Mouse (Mus musculus) heart, postnatal 36 days (tissue): ENCODE data around the gene Odf3l1. TPM values are rescaled to one million over a fixed set of nuclear protein-coding genes. Genes with fewer than 3 reads are reported as not detected.

Experiments used
- DNase-seq, 2 experiments: peaks; one replicate each; pipeline ENCODE4 v3.0.0; 2021 to 2022
- intact Hi-C: fragments of 180-260 bp; cut with DNase I; formaldehyde crosslinking; loops from one replicate; pipeline ENCODE4 v1.15.1; 2025
- total RNA-seq, 2 experiments: library from RNA; stranded (reverse); gene quantifications; 2 replicates each; pipeline ENCODE4 v1.2.3; 2021

Odf3l1 gene
- total RNA-seq, 2 experiments from 2014 or later, result not detected

DNA sequence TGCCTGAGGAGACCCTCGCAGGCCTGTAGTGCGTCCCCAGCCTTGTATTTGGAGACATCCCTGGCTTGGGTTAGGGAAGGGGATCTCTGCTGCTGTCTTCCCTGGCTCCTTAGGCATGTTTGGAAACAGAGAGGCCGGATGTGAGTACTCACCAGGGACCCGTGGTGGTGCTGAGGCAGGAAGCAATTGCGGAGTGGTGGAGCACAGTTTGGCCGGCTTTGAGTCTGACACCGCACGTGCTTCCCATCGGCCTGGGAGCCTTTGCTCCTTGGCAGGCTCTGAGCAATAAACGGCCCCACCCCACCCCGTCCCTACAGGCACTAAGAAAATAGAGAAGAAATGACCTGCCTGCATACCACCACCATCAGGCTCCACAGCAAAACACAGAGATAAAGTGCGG, 18.3 kb upstream of the Odf3l1 start:
- DNase-seq, result peak; percentile 54 to 63
- intact Hi-C loops, result no loop called here

DNA sequence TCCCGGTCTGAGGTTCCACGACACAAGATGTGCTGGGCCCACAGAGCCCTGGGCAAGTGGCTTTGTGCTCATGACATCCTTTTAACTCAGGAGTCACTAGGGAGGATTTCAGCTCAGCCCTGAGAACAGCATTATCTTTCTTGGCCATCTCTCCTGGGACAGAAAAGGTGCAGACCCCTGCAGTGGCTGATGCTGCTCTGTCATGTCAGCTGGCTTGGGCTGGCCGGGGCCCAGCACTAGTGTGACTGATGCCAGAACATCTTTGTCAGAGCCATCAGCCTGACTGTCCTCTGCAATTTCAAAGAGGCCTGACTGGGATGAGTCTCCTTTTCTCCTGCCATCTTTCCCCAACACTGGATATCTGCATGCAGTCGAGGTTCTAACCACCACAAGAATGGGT, 17.8 kb upstream of the Odf3l1 start:
- no peak for DNase-seq
- intact Hi-C loops, result no loop called here

DNA sequence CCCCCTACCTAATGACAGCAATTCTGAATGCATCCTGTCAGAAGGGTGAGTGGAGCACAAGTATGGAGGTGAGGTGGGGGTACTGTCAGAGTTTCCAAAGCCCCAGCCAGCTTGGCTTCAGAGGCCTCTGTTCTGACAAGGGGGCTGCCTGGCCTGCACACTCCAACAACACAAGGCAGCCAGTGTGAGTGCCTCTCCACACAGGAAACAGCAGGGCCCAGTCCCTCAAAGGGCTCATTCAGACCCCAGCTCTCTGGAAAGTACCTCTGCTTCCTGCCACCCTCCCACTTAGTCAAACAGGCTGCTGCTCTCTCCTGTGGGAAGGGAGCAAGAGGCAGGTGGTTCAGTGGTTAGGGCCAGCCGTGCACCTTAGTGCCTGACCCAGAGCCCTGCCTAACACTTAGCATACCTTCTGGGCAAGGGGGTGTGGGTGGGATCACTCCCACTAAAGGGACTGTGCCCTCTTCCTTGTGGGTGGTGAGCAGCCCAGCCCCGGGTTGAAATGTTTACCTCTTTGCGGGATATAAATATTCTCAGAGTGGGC, 17.1 kb upstream of the Odf3l1 start:
- no peak for DNase-seq
- intact Hi-C loops, result no loop called here

DNA sequence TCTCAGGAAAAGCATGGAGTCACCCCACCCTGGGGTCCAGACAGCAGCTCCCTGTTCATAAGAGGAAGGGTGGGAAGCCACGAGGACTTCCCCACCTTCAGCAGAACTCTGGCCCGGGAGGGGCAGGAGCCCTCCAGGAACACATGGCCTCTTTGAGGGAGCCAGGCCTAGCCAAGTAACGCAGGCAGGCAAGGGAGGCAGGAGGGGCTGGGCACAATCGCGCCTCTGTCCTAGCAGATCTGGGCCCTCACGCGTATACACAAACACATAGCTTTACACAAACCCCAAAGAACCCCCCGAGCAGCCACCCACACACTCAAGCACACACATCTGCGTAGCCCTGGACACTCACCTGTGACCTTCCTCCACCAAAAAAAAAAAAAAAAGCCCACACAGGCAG, 16.3 kb upstream of the Odf3l1 start:
- intact Hi-C loops, result no loop called here
- DNase-seq, result no peak

DNA sequence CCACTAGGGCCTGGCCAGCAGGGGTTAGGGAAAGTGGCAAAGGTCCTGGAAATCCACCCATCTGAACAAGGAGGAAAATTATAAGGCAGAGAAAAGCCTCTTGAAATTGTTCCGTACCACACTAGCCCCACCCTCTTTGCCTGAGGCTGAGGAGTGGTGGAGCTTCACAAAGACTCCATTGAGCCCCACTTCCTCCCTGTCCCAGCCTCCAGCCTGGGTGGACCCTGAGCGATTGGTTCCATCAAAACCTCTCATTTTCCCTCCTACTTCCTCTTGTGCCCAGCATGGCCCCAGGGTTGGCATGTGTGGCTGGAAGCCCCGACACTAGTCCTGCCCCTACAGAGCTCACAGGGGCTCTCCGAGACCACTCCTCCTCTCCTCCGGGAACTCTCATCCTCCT, 12.8 kb upstream of the Odf3l1 start:
- DNase-seq, result no peak
- intact Hi-C loops, result no loop called here

DNA sequence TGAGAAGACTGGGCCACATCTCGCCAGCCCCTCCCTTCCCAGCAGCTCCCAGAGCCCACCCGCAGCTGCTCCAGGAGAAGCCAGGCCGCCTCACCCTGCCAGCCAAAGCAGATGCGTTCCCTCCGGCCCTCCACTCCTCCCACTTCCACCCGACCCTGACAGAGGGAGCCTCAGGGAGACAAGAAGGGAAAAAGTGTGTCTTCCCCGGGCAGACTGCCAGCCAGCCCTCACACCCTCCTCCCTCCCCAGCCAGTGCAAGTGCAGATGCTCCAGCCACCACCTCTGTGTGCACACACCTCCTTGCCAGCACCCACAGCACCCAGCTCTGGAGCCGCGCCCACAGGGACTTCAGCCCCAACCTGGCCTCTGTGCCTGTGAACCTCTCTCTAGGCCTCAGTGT, 12.3 kb upstream of the Odf3l1 start:
- no peak for DNase-seq
- intact Hi-C loops, result no loop called here

DNA sequence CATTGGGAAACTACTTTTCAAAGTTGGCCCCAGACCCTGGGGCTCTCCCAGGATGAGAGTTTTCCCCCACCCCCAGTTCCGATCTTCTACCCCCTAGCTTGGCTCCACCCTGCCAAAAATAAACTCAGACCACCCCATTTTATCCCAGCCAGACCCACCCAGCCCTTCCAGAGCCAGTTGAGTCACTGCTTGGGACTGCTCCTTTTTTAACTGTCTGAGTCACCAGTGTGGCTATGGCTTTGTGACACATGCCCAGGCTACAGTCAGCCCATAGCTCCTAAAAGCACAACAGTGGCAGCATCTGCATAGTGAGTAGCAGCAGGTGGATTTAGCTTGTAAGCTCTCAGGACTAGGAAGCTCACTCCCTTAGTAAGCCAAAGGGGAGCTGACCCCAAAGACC, 8.6 kb upstream of the Odf3l1 start:
- intact Hi-C loops, result no loop called here

DNA sequence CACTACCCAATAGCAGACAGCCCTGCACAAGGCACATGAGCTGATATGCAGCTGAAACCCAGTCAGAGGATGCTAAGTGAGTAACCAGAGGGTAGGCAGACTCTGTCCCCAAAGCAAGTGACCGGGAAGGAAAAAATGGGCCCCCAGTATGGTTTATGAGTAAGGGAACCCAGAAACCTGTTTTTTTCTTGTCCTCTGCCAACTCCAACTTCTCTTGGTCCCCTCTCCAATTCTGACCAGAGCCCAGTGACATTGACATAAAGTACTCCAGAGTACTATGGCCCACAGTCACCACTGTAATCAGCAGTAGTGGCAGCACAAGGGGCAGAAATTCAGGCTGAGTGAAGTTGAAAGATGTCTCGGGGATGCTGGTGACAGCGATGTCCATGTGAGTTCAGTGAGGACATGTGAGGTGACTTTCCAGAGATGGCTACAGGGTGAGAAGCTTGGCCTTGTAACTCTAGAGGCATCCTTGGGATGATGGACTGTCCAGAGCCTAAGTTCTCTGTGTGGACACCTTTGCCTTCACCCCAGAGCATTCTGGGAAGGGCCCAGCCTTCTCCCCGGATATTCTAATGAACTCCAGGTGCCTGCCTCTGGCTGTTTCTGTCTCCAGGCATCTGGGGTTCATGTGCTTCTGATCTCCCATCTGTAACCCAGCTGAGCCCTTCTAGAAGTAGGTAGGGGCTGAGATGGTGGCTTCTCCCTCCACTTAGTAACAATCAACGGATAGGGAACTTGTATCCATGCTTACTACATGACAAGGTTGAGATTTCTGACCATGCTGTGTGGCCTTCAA, 7.8 kb upstream of the Odf3l1 start:
- intact Hi-C loops, result no loop called here
- no peak for DNase-seq

More for the DNA sequence above, 8.6 kb upstream of the Odf3l1 start:
- DNase-seq, result no peak

DNA sequence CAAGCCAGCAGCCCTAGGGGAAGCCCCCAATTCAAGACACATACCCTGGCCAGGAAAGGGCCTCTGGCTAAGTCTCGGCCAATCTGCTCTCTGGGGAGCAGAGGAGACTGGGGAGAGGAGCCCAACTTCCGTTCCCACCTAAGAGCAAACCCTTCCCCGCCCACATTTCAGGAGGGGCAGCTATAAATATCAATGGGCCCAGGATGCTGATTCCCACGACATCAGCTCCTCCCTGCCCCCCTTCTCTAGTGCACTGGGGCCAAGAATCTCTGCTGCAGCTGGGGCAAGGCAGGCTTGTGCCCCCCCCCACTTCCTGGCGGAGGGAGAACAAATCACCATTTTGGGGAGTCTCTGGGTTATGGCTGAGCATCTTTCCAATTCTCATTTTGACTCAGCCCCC, 6.7 kb upstream of the Odf3l1 start:
- intact Hi-C loops, result no loop called here
- peak; percentile 41 to 54 for DNase-seq

DNA sequence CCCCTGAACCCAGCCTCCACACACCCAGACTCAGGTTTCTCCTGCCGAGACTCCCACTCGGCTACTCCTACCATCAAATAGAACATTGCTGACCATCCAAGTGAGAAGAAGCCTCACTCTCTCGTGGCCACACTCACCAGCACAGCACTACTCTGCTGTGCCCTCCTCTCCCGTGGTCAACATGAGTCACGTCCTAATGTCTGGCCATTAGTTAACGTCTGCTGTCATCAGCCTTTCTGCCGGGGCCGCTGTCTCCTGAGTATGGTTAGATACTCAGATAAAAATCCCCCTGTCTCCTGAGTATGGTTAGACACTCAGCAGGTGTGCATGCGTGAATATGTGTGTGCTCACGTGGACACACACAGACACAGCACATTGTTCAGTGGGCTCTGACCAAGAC, 6.3 kb upstream of the Odf3l1 start:
- DNase-seq, result no peak
- intact Hi-C loops, result no loop called here

DNA sequence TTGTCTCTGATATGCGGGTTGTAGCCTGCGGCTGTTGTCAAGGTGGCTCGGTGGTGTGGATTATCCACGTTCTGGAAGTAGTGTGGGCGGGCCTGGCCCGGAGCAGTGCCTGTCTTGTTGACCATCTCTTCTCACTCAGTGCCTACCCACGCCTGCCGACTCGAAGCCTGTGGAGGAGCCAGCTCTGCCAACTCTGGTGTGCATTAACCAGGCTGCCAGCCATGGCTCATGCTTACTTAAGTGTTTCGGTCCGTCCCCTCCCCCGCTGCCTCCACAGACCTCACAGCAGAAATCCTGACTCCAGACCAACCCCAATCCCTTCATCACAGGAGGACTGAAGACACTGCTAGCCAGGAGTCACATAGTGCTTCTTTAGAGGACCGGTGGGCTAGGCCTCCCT, 5.1 kb upstream of the Odf3l1 start:
- no peak for DNase-seq
- intact Hi-C loops, result no loop called here

DNA sequence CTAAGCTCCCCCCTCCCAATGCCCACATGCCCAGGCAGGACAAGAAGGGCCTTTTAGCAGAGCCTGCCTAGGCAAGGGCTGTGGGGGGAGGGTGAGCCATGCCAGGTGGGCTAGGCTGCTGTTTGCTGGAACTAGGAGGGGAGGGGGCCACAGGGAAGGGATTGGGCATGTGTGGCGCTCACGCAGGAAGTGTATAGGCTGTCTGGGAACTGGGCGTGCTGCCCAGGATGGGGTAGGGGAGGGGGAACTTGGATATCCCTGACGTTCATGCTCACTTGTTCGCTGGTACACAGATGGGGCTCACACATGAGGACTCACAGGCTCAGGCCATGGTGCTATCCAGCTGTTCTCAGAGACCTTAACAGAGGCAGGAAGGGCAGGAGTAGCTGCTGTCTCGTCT, 3.8 kb upstream of the Odf3l1 start:
- peak in 1 of 2 experiments; percentile 34 for DNase-seq
- intact Hi-C loops, result no loop called here

DNA sequence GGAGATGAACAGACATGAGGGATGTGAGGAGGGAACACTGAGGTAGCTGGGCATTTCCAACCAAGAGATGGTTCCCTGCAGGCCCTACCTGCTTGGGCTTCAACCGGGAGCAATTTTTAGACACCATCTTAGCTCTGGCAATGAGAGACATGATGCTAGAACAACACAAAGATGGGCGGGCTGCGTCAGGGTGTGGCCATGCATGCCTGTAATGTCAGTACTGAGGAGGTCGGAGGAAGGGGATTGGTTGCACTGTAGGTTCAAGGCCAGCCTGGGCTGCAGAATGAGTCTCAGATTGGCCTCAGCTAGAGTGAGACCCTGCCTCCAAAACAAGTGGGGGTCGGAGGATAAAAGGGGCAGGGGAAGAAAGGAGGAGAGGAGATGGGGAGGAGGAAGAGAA, 2.0 kb upstream of the Odf3l1 start:
- DNase-seq, result no peak
- intact Hi-C loops, result no loop called here

DNA sequence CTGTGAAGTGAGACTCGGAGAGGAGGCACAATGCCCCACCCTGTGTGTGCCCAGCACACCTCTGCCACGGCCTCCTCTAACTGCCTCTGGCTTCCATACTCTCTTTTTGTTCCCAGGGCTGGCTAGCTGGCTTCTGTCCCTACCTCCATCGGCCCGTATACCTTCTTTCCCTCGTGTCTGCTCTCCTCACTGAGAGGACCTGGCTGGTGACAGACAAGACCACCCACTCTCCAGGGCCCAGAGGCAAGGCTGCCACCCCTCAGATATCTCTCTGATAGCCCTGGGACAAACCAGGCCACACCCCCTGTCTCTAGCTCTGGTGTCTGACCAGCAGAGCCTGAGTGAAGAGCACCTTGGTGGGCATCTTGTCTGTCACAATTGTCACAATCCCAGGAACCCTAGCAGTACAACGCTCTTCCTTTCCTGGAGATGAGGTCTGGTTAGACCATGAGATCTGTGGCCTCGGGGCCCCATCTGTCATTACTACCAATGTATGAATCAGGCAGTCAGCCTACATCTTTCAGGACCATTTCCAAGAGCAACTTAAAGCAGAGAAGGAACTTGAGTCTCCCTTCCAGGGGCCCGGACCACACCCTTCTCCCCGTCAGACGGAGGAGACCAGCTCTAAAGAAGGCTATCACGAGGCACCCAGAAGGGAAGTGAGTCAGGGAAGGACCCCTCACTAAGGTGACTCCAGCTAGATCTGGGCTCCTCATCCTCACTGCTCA, 1.4 kb upstream of the Odf3l1 start:
- intact Hi-C loops, result no loop called here
- DNase-seq, result no peak

DNA sequence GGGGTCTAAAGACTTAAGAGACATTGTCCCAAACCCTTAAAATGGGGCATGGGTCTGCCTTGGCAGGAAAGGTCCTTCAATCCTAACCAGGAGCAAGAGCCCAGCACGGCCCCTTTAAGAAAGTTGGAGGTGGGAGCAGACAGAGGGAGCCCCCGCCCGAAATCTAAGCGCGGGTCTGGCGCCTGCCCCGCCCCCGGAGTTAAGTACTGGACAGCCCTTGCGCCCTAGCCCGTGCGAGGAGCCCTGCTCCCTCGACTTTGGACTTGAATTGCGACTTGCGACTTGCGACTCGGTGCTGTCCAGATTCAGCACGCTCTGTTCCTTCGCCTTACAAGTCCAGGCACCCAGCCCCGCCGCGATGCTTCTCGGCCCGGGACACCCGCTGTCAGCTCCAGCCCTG, 353 bp upstream of the Odf3l1 start, which contains the start of gene Cspg4:
Gene Cspg4 (plus strand): TSS at position 202 of the 400 bp plus-strand sequence.
- DNase-seq, result peak; percentile 67 to 68
- intact Hi-C loops, result no loop called here

DNA sequence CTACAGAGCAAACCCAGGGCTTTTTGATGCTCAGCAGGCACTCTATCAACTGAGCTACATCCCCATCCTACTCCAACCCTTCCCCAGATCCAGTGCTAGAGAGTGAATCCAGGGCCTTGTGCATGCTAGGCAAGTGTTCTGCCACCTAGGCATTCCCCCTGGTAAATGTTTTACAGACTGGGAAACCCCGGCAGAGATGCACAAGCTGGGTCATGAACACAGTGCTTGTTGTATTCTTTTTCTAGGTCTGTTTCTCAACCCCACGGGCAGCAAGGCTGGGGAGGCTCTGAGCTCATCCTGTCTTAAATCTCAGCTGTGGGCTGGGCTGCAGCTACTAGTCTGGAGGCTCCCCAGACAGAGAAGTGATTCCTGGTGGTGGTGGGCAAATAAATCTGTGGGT, 1.6 kb downstream of the Odf3l1 start:
- intact Hi-C loops, result no loop called here
- DNase-seq, result no peak

DNA sequence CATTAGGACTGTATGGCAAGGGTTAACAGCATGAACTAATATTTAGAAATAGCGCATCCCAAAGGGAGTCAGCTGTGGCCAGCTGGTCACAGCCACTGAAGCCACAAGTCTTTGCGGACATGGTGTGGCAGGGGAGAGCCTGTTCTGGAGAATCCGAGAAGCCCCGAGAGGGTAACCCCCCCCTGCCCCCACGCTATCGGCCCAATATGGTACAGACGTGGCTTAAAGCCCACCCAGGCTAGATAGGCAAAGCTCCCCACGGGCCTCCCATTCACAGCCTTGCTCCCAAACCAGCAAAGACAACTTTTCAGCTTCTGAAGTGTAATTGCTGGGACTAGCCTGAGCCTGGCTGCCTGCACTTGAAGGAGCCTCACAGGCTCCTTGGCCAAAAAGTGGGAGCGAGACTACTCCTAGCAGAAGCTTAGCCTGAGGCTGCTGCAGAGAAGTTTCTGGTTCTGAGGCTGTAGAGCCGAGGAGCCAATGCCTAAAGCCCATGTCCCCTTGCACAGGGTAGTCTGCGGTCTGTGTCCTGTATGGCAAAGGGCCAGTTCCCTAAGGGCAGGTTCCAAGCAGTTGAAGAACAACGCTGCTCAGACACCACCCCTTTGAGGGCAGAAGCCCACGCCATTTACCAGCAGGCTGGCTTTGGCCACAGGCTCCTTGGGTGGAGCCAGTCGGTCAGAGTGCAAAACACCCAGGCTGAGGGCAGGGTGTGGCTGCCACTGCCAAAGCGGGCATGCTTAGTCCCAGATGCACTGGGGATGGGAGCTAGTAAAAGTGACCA, 3.8 kb downstream of the Odf3l1 start:
- intact Hi-C loops, result no loop called here
- peak; percentile 37 to 44 for DNase-seq

DNA sequence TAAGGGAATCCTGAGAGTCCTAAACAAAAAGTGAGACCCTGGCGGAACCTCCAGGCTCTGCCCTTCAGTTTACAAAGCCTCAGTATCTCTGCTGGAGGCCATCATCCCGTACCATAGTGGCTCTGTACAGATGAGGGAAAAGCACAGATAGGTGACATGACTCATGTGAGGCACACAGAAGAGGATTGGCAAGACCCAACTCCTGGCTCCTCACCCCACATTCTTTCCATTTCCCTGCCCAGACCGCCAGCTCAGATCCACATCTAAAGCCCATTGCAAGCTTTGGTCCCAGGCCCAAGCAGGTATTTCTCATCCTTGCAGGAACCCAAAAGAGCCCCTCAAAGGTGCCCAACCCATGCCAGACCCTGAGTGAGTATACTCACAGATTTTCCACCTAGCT, 4.4 kb downstream of the Odf3l1 start:
- intact Hi-C loops, result no loop called here
- DNase-seq, result no peak

DNA sequence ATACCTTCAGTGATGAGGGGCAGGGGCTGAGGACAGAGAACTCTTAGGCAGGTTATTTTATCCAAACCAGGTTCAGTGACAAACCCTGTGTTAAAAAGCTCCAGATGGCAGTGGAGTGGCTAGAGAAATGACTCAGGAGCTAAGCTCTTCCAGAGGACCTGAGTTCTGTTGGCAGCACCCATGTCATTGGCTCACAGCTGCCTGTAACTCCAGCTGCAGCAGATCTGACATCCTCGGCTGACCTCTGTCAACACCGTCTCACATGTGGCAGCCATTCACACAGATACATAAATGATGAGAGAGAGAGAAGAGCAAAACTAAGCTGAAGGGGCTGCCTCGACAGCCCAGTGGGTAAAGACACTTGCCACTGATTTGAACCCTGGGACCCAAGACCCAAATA, 7.0 kb downstream of the Odf3l1 start:
- intact Hi-C loops, result no loop called here
- no peak for DNase-seq

DNA sequence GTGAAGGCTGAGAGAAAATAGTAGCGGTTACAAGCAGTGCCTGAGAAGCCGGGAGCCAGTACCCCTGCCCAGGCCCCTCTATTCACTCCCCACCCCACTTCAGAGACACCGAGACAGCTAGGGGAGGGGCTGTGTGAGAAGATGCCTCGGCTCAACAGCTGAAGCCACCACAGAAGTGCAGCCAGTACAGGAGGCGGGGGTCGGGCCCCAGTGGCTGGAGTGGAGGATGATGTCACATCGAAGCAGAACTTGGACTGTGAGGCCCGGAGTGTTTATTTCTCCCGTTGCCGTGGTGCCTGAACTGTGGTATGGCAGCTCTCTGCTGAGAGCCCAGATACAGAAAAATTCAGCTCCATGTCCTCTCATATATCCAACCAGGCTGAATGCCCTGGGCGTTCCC, 12.7 kb downstream of the Odf3l1 start:
- DNase-seq, result peak in 1 of 2 experiments; percentile 47
- intact Hi-C loops, result no loop called here

DNA sequence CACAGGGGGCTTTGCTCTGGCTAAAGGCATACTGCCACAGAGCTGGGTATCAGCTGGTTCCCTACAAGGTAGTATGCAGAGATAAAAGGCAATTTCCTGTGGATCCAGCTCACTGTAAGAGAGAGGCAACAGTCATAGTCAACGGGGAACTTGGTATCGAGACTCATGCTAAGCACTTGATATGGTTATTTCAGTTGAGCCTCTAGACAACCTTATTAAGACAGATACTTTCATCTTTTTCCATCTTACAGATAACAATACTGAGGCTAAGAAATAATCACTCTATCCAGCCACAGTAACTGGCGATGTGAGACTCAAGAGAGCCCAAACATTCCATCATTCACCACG, 13.6 kb downstream of the Odf3l1 start:
- no peak for DNase-seq
- intact Hi-C loops, result no loop called here
